Mouse (Mus musculus): ENCODE measurements around the gene Epn3. TPM values are rescaled to one million over a fixed set of nuclear protein-coding genes. Genes with fewer than 3 reads are reported as not detected.

The Epn3 gene
- total and polyA plus RNA-seq, 3 experiments = 0.04 to 0.19 TPM; not detected in 1

DNA sequence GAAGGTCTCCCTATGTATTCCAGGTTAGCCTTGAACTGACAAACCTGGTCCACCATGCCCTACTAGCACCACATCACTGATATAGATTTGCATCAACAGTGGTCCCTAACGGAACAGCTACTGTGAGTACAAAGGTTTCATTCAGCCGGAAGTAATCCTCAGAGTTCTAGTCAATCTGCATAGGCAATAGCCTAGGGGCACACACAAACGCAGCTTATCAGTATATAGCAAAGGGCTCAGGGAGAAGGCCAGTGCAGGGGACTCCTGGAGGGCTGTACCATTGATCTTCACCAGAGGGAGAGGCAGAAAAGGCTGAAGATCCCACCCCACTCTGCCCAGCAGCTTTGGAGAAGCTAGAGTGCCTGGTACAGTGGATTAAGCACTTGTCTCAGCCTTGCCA is 52.8 kb downstream of the Epn3 start:
- in situ Hi-C loops (cut with MboI; ENCODE audit: low pct_ligation_motif_present, low pct_unique_long_range_greater_than_20kb, low sequenced_read_pairs) (no loop called here), dilution Hi-C loops (cut with MboI; ENCODE audit: extremely low pct_ligation_motif_present, extremely low pct_unique_long_range_greater_than_20kb, low sequenced_read_pairs) (no loop called here)
- Histone ChIP-seq H3K9ac (ENCODE audit: insufficient read depth, low read depth) (no peak overlapping the region), H3K36me3 (replicated peaks in 1 of 2; ENCODE audit: control insufficient read depth in 1 of 2, insufficient read depth in 1 of 2, low read length in 1 of 2) (no peaks in the 10 kb centered on the region), H3K27me3 (replicated peaks) (peaks cover 16% of the 10 kb centered on the region), H3K4me3 (replicated peaks in 1 of 3; ENCODE audit: low read depth in 2 of 3, low read length in 2 of 3, poor library complexity in 1 of 3) (no peak overlapping the region), H3K27ac (ENCODE audit: insufficient read depth, low read depth) (no peak overlapping the region), H3K4me2 (ENCODE audit: insufficient read depth, low read depth, poor library complexity, severe bottlenecking) (no peak overlapping the region), H3K4me1 (ENCODE audit: control insufficient read depth in 1 of 2, insufficient read depth in 2 of 2) (peaks cover 6 to 24% of the 10 kb centered on the region in 2 experiments; a peak in 3 of 4 replicates), H3K79me2 (replicated peaks; ENCODE audit: control insufficient read depth, extremely low read depth, insufficient read depth, poor library complexity, severe bottlenecking) (no peaks in the 10 kb centered on the region), H3K9me3 (replicated peaks; ENCODE audit: low read length) (no peaks in the 10 kb centered on the region)
- TF ChIP-seq RAD21 (IDR thresholded peaks at IDR 0.05; ENCODE audit: low read depth, low read length) = no peak
- TF ChIP-seq POLR2AphosphoS2 (IDR thresholded peaks at IDR 0.05; ENCODE audit: low read depth, low read length) = no peak
- TF ChIP-seq ZC3H11A (IDR thresholded peaks at IDR 0.05; ENCODE audit: low read depth, low read length) = no peak
- no peak for TF ChIP-seq JUN (IDR thresholded peaks at IDR 0.05; ENCODE audit: insufficient read depth, low read depth, low read length)
- no peak for TF ChIP-seq MYC (IDR thresholded peaks at IDR 0.05; ENCODE audit: low read depth, low read length)
- no peak for TF ChIP-seq TCF12 (IDR thresholded peaks at IDR 0.05; ENCODE audit: low read depth, low read length)
- no peak for TF ChIP-seq MAX (IDR thresholded peaks at IDR 0.05; ENCODE audit: low read length)
- TF ChIP-seq KAT2A (IDR thresholded peaks at IDR 0.05; ENCODE audit: insufficient replicate concordance, low read length) = no peak
- TF ChIP-seq CHD2 (IDR thresholded peaks at IDR 0.05; ENCODE audit: low read length) = no peak
- no peak for TF ChIP-seq UBTF (IDR thresholded peaks at IDR 0.05; ENCODE audit: low read depth, low read length)
- TF ChIP-seq CTCF (conservative IDR thresholded peaks at IDR 0.05 in 1 of 2, IDR thresholded peaks at IDR 0.05 in 1 of 2; ENCODE audit: low read depth in 2 of 2, low read length in 2 of 2) = no peak
- no peak for TF ChIP-seq CHD1 (IDR thresholded peaks at IDR 0.05; ENCODE audit: low read depth, low read length)
- TF ChIP-seq RCOR1 (conservative IDR thresholded peaks at IDR 0.05; ENCODE audit: low read depth, low read length) = no peak
- TF ChIP-seq EP300 (IDR thresholded peaks at IDR 0.05; ENCODE audit: low read length) = no peak
- no peak for TF ChIP-seq SIN3A (IDR thresholded peaks at IDR 0.05; ENCODE audit: low read length)
- no peak for TF ChIP-seq POLR2A (IDR thresholded peaks at IDR 0.05; ENCODE audit: low read depth, low read length)
- no peak for TF ChIP-seq TBP (conservative IDR thresholded peaks at IDR 0.05; ENCODE audit: low read depth, low read length)
- TF ChIP-seq ELF1 (IDR thresholded peaks at IDR 0.05; ENCODE audit: low read depth, low read length) = no peak
- no peak for TF ChIP-seq USF2 (conservative IDR thresholded peaks at IDR 0.05; ENCODE audit: low read depth, low read length)
- DNase-seq (ENCODE audit: extremely low read depth) = no peak

DNA sequence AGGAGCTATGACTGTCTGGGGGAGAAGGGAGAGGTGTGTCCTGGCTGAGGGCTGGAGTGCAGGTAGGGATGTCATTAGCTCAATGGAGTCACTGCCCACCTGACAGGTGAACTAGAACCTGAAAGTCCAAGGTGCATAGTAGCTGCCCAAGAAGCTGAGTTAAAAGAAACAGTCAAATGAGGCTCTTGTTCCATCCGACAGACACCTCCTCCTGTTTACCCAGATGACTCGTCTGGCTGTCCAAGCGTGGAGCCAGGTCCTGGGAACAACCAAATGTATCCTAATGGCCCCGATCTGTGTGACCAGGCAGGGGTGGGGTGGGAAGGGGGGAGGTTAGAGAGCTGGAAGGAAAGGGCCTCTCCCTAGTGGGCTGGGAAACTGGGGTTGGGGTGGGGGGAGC is 54.5 kb downstream of the Epn3 start:
- DNase-seq (ENCODE audit: extremely low read depth) = no peak
- Histone ChIP-seq H3K79me2 (replicated peaks; ENCODE audit: control insufficient read depth, extremely low read depth, insufficient read depth, poor library complexity, severe bottlenecking) (no peaks in the 10 kb centered on the region), H3K27ac (ENCODE audit: insufficient read depth, low read depth) (no peak overlapping the region), H3K27me3 (replicated peaks) (peaks cover 15% of the 10 kb centered on the region), H3K9ac (ENCODE audit: insufficient read depth, low read depth) (no peak overlapping the region), H3K4me1 (ENCODE audit: control insufficient read depth in 1 of 2, insufficient read depth in 2 of 2) (peaks cover 8 to 32% of the 10 kb centered on the region in 2 experiments; a peak in 3 of 4 replicates), H3K36me3 (replicated peaks in 1 of 2; ENCODE audit: control insufficient read depth in 1 of 2, insufficient read depth in 1 of 2, low read length in 1 of 2) (no peaks in the 10 kb centered on the region), H3K4me2 (ENCODE audit: insufficient read depth, low read depth, poor library complexity, severe bottlenecking) (no peak overlapping the region), H3K4me3 (replicated peaks in 1 of 3; ENCODE audit: low read depth in 2 of 3, low read length in 2 of 3, poor library complexity in 1 of 3) (no peak overlapping the region), H3K9me3 (replicated peaks; ENCODE audit: low read length) (no peaks in the 10 kb centered on the region)
- in situ Hi-C loops (cut with MboI; ENCODE audit: low pct_ligation_motif_present, low pct_unique_long_range_greater_than_20kb, low sequenced_read_pairs) = no loop called here
- TF ChIP-seq JUN (IDR thresholded peaks at IDR 0.05; ENCODE audit: insufficient read depth, low read depth, low read length) = no peak
- no peak for TF ChIP-seq ZC3H11A (IDR thresholded peaks at IDR 0.05; ENCODE audit: low read depth, low read length)
- no peak for TF ChIP-seq CHD1 (IDR thresholded peaks at IDR 0.05; ENCODE audit: low read depth, low read length)
- no peak for TF ChIP-seq ZNF384 (IDR thresholded peaks at IDR 0.05; ENCODE audit: low read depth, low read length)
- no peak for TF ChIP-seq POLR2AphosphoS2 (IDR thresholded peaks at IDR 0.05; ENCODE audit: low read depth, low read length)
- no peak for TF ChIP-seq MXI1 (IDR thresholded peaks at IDR 0.05; ENCODE audit: low read depth, low read length)
- TF ChIP-seq MYC (IDR thresholded peaks at IDR 0.05; ENCODE audit: low read depth, low read length) = no peak
- TF ChIP-seq MEF2A (IDR thresholded peaks at IDR 0.05; ENCODE audit: borderline replicate concordance, low read depth, low read length) = no peak
- no peak for TF ChIP-seq GABPA (IDR thresholded peaks at IDR 0.05; ENCODE audit: insufficient replicate concordance, low read depth, low read length)
- no peak for TF ChIP-seq CHD2 (IDR thresholded peaks at IDR 0.05; ENCODE audit: low read length)
- TF ChIP-seq USF1 (IDR thresholded peaks at IDR 0.05; ENCODE audit: low read depth, low read length) = no peak
- TF ChIP-seq RAD21 (IDR thresholded peaks at IDR 0.05; ENCODE audit: low read depth, low read length) = no peak
- no peak for TF ChIP-seq JUND (conservative IDR thresholded peaks at IDR 0.05; ENCODE audit: low read depth, low read length)
- no peak for TF ChIP-seq POLR2A (IDR thresholded peaks at IDR 0.05; ENCODE audit: low read depth, low read length)
- TF ChIP-seq TBP (conservative IDR thresholded peaks at IDR 0.05; ENCODE audit: low read depth, low read length) = no peak
- dilution Hi-C loops (cut with MboI; ENCODE audit: extremely low pct_ligation_motif_present, extremely low pct_unique_long_range_greater_than_20kb, low sequenced_read_pairs) = no loop called here

Measured in CH12.LX (cell line).